Comparison of ENCODE assay signal across 11 mouse cellular contexts in genomic region chr12:52818588-52818987, GRCm38 (mm10).
DNase-seq lines count a peak whose midpoint lies in the region; ATAC-seq and TF ChIP-seq lines count a peak whose summit lies in the region.
"Had no signal": no experiment of that assay in that cellular context is flagged by ENCODE, and none has a peak within 500 bp of the region (broad histone marks: within the 10 kb centered on the region; RNA-seq: fewer than 3 reads in every experiment).

No protein-coding gene starts in this region.

- peaks cover 2% of the 10 kb centered on the region; the same call in 1 of the 2 replicates for H3K36me3 ChIP-seq in hindbrain, embryonic 15.5 days
- peaks cover 4% of the 10 kb centered on the region; the same call in 1 of the 2 replicates for H3K36me3 ChIP-seq in midbrain, embryonic 16.5 days (ENCODE audit: control insufficient read depth, insufficient read depth, low read length)
- H3K36me3 ChIP-seq: liver, embryonic 15.5 days had no signal

- peak; percentile 31 to 63 for DNase-seq in layer of hippocampus, adult 2 months (ENCODE audit: low spot score in 2 of 2)
- DNase-seq in layer of hippocampus, postnatal 36 days, result no peak
- DNase-seq in R1 (ENCODE audit: low read depth, low spot score), result peak; percentile 41
- DNase-seq in c-Kit-positive CD71-positive TER-119-positive erythroid progenitor cells, embryonic 14.5 days (ENCODE audit: low spot score), result no peak
- DNase-seq in gastrocnemius, postnatal 10 days, result no peak
- DNase-seq: adrenal gland, postnatal 36 days had no signal

- no peaks in the 10 kb centered on the region for H3K9me3 ChIP-seq in hindbrain, embryonic 15.5 days
- H3K9me3 ChIP-seq in midbrain, embryonic 16.5 days (replicated peaks; ENCODE audit: control insufficient read depth, low read length, poor library complexity, severe bottlenecking), result no peaks in the 10 kb centered on the region
- H3K9me3 ChIP-seq: liver, embryonic 15.5 days had no signal

- 0 out of 2 replicates have a peak overlapping the region, but pooled peaks have one; percentile 7 for H3K4me2 ChIP-seq in hindbrain, embryonic 15.5 days
- H3K4me2 ChIP-seq in midbrain, embryonic 16.5 days (ENCODE audit: low read length), result no peak overlapping the region
- H3K4me2 ChIP-seq: forebrain, embryonic 13.5 days; liver, embryonic 15.5 days had no signal

- 45% methylated on average over 7 of the region's 7 CpGs for WGBS in hindbrain, embryonic 15.5 days
- 55% methylated on average over 7 of the region's 7 CpGs for WGBS in midbrain, embryonic 16.5 days

- peak overlapping the region; percentile 30 for H3K4me3 ChIP-seq in layer of hippocampus, adult 2 months
- no peak overlapping the region for H3K4me3 ChIP-seq in hindbrain, embryonic 15.5 days
- H3K4me3 ChIP-seq in midbrain, embryonic 16.5 days (ENCODE audit: low read depth, low read length), result no peak overlapping the region
- H3K4me3 ChIP-seq: forebrain, embryonic 13.5 days; liver, embryonic 15.5 days had no signal

- no peak for TF ChIP-seq CTCF in layer of hippocampus, adult 2 months (conservative IDR thresholded peaks at IDR 0.05)

- 0 out of 2 replicates have a peak overlapping the region, but pooled peaks have one; percentile 23 for H3K27ac ChIP-seq in layer of hippocampus, adult 2 months
- peak overlapping the region; percentile 37; the same call in 1 of the 2 replicates for H3K27ac ChIP-seq in hindbrain, embryonic 15.5 days (replicated peaks)
- peak overlapping the region; percentile 38; the same call in 1 of the 2 replicates for H3K27ac ChIP-seq in midbrain, embryonic 16.5 days (ENCODE audit: low read length)
- H3K27ac ChIP-seq: forebrain, embryonic 13.5 days; liver, embryonic 15.5 days had no signal

- no peaks in the 10 kb centered on the region for H3K27me3 ChIP-seq in hindbrain, embryonic 15.5 days
- no peaks in the 10 kb centered on the region for H3K27me3 ChIP-seq in midbrain, embryonic 16.5 days (ENCODE audit: control insufficient read depth, insufficient read depth, low read depth, low read length)
- H3K27me3 ChIP-seq: forebrain, embryonic 13.5 days; liver, embryonic 15.5 days had no signal

- peaks cover 7% of the 10 kb centered on the region for H3K4me1 ChIP-seq in hindbrain, embryonic 15.5 days (replicated peaks)
- H3K4me1 ChIP-seq in midbrain, embryonic 16.5 days (ENCODE audit: control insufficient read depth, insufficient read depth, low read length), result peaks cover 2% of the 10 kb centered on the region; the same call in 1 of the 2 replicates
- H3K4me1 ChIP-seq: liver, embryonic 15.5 days had no signal

- peak; percentile 68; the same call in 1 of the 2 replicates for ATAC-seq in hindbrain, embryonic 15.5 days (ENCODE audit: low FRiP score, low read depth)
- no peak for ATAC-seq in midbrain, embryonic 16.5 days
- ATAC-seq in monocyte, adult 5-6 weeks (replicated peaks; ENCODE audit: insufficient number of reproducible peaks, low FRiP score, low TSS enrichment, poor library complexity, severe bottlenecking), result no peak
- ATAC-seq: forebrain, embryonic 13.5 days had no signal

- no peak overlapping the region for H3K9ac ChIP-seq in hindbrain, embryonic 15.5 days
- no peak overlapping the region for H3K9ac ChIP-seq in midbrain, embryonic 16.5 days (ENCODE audit: low read depth, low read length)
- H3K9ac ChIP-seq: forebrain, embryonic 13.5 days; liver, embryonic 15.5 days had no signal

Comparison
In these comparisons a context has a peak if more than half of its experiments do, and no peak if none do; other contexts are left out.
1. DNase-seq: peak in layer of hippocampus, adult 2 months (2 of 2) and R1 (single experiment); none in layer of hippocampus, postnatal 36 days (0 of 2), c-Kit-positive CD71-positive TER-119-positive erythroid progenitor cells, embryonic 14.5 days (single experiment) and gastrocnemius, postnatal 10 days (single experiment).
2. Peak in every context shown above with its lines, with median percentiles within 50 percentile points of each other: H3K27ac ChIP-seq.